9 mouse cellular contexts compared by ENCODE assay signal in genomic region chr7:69490566-69491466, GRCm38 (mm10).
DNase-seq lines count a peak whose midpoint lies in the region; ATAC-seq and TF ChIP-seq lines count a peak whose summit lies in the region.
"Had no signal": no experiment of that assay in that cellular context is flagged by ENCODE, and none has a peak within 500 bp of the region (broad histone marks: within the 10 kb centered on the region; RNA-seq: fewer than 3 reads in every experiment).

No protein-coding gene starts in this region.

- TF ChIP-seq POLR2A in thymus, adult 2 months (IDR thresholded peaks at IDR 0.05; ENCODE audit: control insufficient read depth, extremely low read depth, insufficient read depth, low read length, poor library complexity): no peak

- H3K4me1 ChIP-seq in thymus, adult 2 months (replicated peaks; ENCODE audit: control insufficient read depth, insufficient read depth, low read length): no peaks in the 10 kb centered on the region
- peaks cover 5% of the 10 kb centered on the region; the same call in 1 of the 2 replicates for H3K4me1 ChIP-seq in embryonic facial prominence, embryonic 12.5 days
- H3K4me1 ChIP-seq in heart, embryonic 10.5 days: no peaks in the 10 kb centered on the region
- H3K4me1 ChIP-seq in liver, embryonic 11.5 days (replicated peaks; ENCODE audit: control insufficient read depth, insufficient read depth, low read length): no peaks in the 10 kb centered on the region
- peaks cover 19% of the 10 kb centered on the region for H3K4me1 ChIP-seq in neural tube, embryonic 13.5 days (replicated peaks)

- 46% methylated on average over 16 of the region's 16 CpGs for WGBS in thymus, adult 2 months
- WGBS in embryonic facial prominence, embryonic 12.5 days: 33% methylated on average over 16 of the region's 16 CpGs
- WGBS in heart, embryonic 10.5 days: 41% methylated on average over 16 of the region's 16 CpGs
- 38% methylated on average over 16 of the region's 16 CpGs for WGBS in liver, embryonic 11.5 days
- 35% methylated on average over 16 of the region's 16 CpGs for WGBS in neural tube, embryonic 13.5 days

- H3K9ac ChIP-seq in embryonic facial prominence, embryonic 12.5 days: no peak overlapping the region
- no peak overlapping the region for H3K9ac ChIP-seq in liver, embryonic 11.5 days (ENCODE audit: low read depth, low read length)
- no peak overlapping the region for H3K9ac ChIP-seq in neural tube, embryonic 13.5 days

- no peaks in the 10 kb centered on the region for H3K36me3 ChIP-seq in thymus, adult 2 months (ENCODE audit: control insufficient read depth, insufficient read depth, low read length)
- H3K36me3 ChIP-seq in embryonic facial prominence, embryonic 12.5 days: no peaks in the 10 kb centered on the region
- H3K36me3 ChIP-seq in heart, embryonic 10.5 days: no peaks in the 10 kb centered on the region
- no peaks in the 10 kb centered on the region for H3K36me3 ChIP-seq in liver, embryonic 11.5 days (ENCODE audit: control insufficient read depth, insufficient read depth, low read length)
- H3K36me3 ChIP-seq in neural tube, embryonic 13.5 days: no peaks in the 10 kb centered on the region
- H3K36me3 ChIP-seq: G1E had no signal

- no peaks in the 10 kb centered on the region for H3K9me3 ChIP-seq in embryonic facial prominence, embryonic 12.5 days
- no peaks in the 10 kb centered on the region for H3K9me3 ChIP-seq in heart, embryonic 10.5 days
- no peaks in the 10 kb centered on the region for H3K9me3 ChIP-seq in liver, embryonic 11.5 days (ENCODE audit: control insufficient read depth, low read length)
- no peaks in the 10 kb centered on the region for H3K9me3 ChIP-seq in neural tube, embryonic 13.5 days

- no peak overlapping the region for H3K27ac ChIP-seq in thymus, adult 2 months (ENCODE audit: control insufficient read depth, insufficient read depth, low read length)
- H3K27ac ChIP-seq in embryonic facial prominence, embryonic 12.5 days: no peak overlapping the region
- no peak overlapping the region for H3K27ac ChIP-seq in heart, embryonic 10.5 days
- H3K27ac ChIP-seq in liver, embryonic 11.5 days (ENCODE audit: low read depth, low read length): no peak overlapping the region
- H3K27ac ChIP-seq in neural tube, embryonic 13.5 days (replicated peaks): no peak overlapping the region

- no peak overlapping the region for H3K4me2 ChIP-seq in embryonic facial prominence, embryonic 12.5 days (replicated peaks)
- H3K4me2 ChIP-seq in liver, embryonic 11.5 days: no peak overlapping the region
- peak overlapping the region; percentile 27; the same call in 1 of the 2 replicates for H3K4me2 ChIP-seq in neural tube, embryonic 13.5 days

- H3K4me3 ChIP-seq in thymus, adult 2 months (ENCODE audit: control insufficient read depth, insufficient read depth, low read length): no peak overlapping the region
- H3K4me3 ChIP-seq in embryonic facial prominence, embryonic 12.5 days: no peak overlapping the region
- H3K4me3 ChIP-seq in heart, embryonic 10.5 days: no peak overlapping the region
- H3K4me3 ChIP-seq in liver, embryonic 11.5 days (ENCODE audit: low read depth, low read length): no peak overlapping the region
- no peak overlapping the region for H3K4me3 ChIP-seq in neural tube, embryonic 13.5 days

- no peak for TF ChIP-seq CTCF in thymus, adult 2 months (IDR thresholded peaks at IDR 0.05; ENCODE audit: borderline replicate concordance, control insufficient read depth, extremely low read depth, insufficient read depth, low read length, poor library complexity)

- H3K27me3 ChIP-seq in thymus, adult 2 months (ENCODE audit: control insufficient read depth, insufficient read depth, low read length): no peaks in the 10 kb centered on the region
- no peaks in the 10 kb centered on the region for H3K27me3 ChIP-seq in embryonic facial prominence, embryonic 12.5 days
- H3K27me3 ChIP-seq in heart, embryonic 10.5 days (ENCODE audit: insufficient read depth, poor library complexity, severe bottlenecking): no peaks in the 10 kb centered on the region
- H3K27me3 ChIP-seq in liver, embryonic 11.5 days (replicated peaks; ENCODE audit: control insufficient read depth, insufficient read depth, low read length): no peaks in the 10 kb centered on the region
- peaks cover 33% of the 10 kb centered on the region for H3K27me3 ChIP-seq in neural tube, embryonic 13.5 days

- peak; percentile 2 for DNase-seq in thymus, postnatal 25 days
- no peak for DNase-seq in thymus, adult 2 months
- peak; percentile 79 for DNase-seq in heart, embryonic 10.5 days (ENCODE audit: low spot score)
- DNase-seq in kidney, postnatal 14 days: peak; percentile 84
- DNase-seq in liver, embryonic 11.5 days (ENCODE audit: low spot score): peak; percentile 45
- peak; percentile 80 for DNase-seq in urinary bladder, postnatal 14 days (ENCODE audit: low spot score)

- peak; percentile 60; the same call in 1 of the 2 replicates for ATAC-seq in embryonic facial prominence, embryonic 12.5 days (ENCODE audit: insufficient number of reproducible peaks, insufficient read depth, low FRiP score, low TSS enrichment)
- ATAC-seq in liver, embryonic 11.5 days (replicated peaks; ENCODE audit: low FRiP score): peak; percentile 49; the same call in 1 of the 2 replicates
- ATAC-seq in neural tube, embryonic 13.5 days (ENCODE audit: low read depth): peak; percentile 95
